Mouse (Mus musculus) mouse trophoblast stem cell (cell line): Measurements from ENCODE around the gene Med22.

Source experiments
- in situ Hi-C, 2 experiments: fragments of 300-500 bp; cut with MseI, MboI; formaldehyde crosslinking; loops; 2 replicates in 1 of 2; 3 replicates in 1 of 2; pipeline ENCODE4 v1.15.1; 2025

The Med22 gene

DNA sequence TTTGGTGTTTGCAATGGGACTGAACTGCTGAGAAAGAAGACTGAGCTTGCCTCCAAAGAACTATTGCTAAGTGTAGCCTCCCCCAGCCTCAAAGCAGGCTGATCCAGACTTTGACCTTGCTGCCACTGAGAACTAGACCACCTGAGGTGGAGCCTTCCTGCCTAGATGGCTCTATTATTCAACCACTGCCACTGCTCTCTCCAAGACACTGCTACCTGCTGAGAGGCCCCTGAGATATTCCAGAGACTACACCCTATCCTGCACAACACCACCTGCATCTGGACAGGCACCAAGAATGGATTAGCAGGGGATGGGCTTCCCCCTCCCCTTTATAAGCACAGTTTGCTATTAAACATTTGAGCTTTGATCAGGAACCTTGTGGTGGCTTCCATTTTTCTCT, 31.9 kb downstream of the Med22 start:
- in situ Hi-C loops, result no loop called here

DNA sequence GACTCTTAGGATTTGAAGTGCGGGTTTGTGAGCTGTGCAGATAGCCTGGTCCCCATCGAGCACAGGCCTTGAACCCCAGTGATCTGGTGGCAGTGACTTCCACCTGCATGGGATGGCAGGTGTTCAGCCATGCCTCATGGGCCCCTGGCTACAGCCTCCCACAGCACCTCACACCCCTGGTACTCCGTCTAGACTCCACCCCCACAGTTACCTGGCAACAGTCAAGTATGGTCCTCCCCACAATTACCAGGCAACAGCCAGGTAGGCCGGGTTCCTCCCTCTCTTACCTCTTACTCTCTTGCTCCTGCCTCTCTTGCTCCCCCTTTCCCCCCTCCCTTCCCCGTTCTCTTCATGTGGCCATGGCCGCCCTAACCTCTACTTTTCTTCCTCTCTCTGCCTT, 39.8 kb downstream of the Med22 start:
- in situ Hi-C loops, result no loop called here

DNA sequence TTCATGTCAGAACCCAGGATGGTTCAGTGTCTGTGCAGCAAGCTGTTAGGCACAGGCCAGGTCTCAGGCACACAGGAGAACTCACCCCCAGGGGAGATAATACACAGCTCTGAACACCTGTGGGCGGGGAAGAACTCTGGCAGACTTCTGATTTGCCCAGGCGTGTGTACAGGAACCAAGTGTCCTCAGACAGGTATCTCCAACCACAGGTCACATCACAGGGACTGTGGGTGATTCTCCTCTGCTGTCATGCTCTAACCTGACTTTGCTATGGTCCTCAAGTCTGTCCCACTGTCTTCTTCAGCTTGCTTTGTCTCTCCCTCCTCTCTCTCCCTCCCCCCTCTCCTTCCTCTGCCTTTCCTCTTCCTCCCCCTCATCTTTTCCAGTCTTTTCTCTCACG, 45.6 kb downstream of the Med22 start, which contains the start of gene Abo:
Abo (minus strand) TSS at position 101 of the 400 bp plus-strand sequence.
- in situ Hi-C loops, result no loop called here

DNA sequence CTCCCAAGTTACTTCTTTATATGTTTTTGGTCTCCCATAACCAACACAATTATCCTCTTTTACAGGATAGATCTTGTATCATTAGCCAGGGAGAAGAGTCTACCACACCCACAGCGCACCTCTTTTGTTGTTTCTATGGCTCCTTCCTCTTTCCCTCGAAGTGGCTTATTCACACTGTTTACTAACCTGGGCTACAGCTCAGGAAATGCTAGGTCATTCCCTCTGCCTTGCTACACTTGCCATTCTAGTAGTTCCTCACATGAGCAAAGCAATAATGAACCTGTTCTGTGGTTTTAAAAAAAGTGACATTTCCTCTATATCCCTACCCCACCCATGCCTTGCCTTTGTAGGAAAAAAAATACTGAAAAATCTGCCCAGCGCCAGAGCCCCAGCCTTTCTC, 47.6 kb downstream of the Med22 start:
- in situ Hi-C loops, result no loop called here
